Mouse (Mus musculus): Measurements from ENCODE around the gene Chic2. TPM values are rescaled to one million over a fixed set of nuclear protein-coding genes. Genes with fewer than 3 reads are reported as not detected.

Gene Chic2
- total and polyA plus RNA-seq, 3 experiments, result 33.4 to 100 (median 41.1) TPM

- Histone ChIP-seq H3K36me3 (ENCODE audit: control insufficient read depth in 1 of 2, insufficient read depth in 2 of 2, low read length in 2 of 2) (no peaks in the 10 kb centered on the region), H3K4me1 (ENCODE audit: control insufficient read depth in 1 of 2, insufficient read depth in 2 of 2, low read length in 2 of 2) (no peaks in the 10 kb centered on the region), H3K27ac (ENCODE audit: control insufficient read depth, low read depth, low read length) (no peak overlapping the region), H3K9me3 (replicated peaks; ENCODE audit: insufficient read depth, low read length) (no peaks in the 10 kb centered on the region), H3K27me3 (ENCODE audit: control insufficient read depth in 1 of 2, insufficient read depth in 2 of 2, low read length in 2 of 2) (peaks cover 0 to 2% of the 10 kb centered on the region in 2 experiments; a peak in 3 of 4 replicates), H3K4me3 (ENCODE audit: control insufficient read depth in 1 of 2, insufficient read depth in 1 of 2, low read depth in 2 of 2, low read length in 2 of 2) (no peak overlapping the region), H3K9ac (ENCODE audit: control insufficient read depth, low read depth, low read length, poor library complexity, severe bottlenecking) (no peak overlapping the region), H3K79me2 (ENCODE audit: control insufficient read depth, insufficient read depth, low read length, poor library complexity) (no peaks in the 10 kb centered on the region)
- TF ChIP-seq POLR2A (IDR thresholded peaks at IDR 0.05; ENCODE audit: control insufficient read depth in 1 of 2, insufficient read depth in 1 of 2, low read depth in 1 of 2, low read length in 2 of 2, poor library complexity in 1 of 2), result no peak
- TF ChIP-seq USF1 (IDR thresholded peaks at IDR 0.05; ENCODE audit: low read depth, low read length), result 0 out of 2 replicates have a peak, but pooled peaks have one; percentile 30
- DNase-seq (ENCODE audit: low read depth, low spot score), result peak; percentile 3
Measured at GRCm38 (mm10) chr5:75079564-75079963, 35.0 kb upstream of the Chic2 start.

GRCm38 (mm10) chr5:75077051-75077380 lies 32.4 kb upstream of the Chic2 start:
- Histone ChIP-seq H3K4me3 (ENCODE audit: control insufficient read depth in 1 of 2, insufficient read depth in 1 of 2, low read depth in 2 of 2, low read length in 2 of 2) (no peak overlapping the region), H3K79me2 (ENCODE audit: control insufficient read depth, insufficient read depth, low read length, poor library complexity) (no peaks in the 10 kb centered on the region), H3K36me3 (ENCODE audit: control insufficient read depth in 1 of 2, insufficient read depth in 2 of 2, low read length in 2 of 2) (no peaks in the 10 kb centered on the region), H3K27ac (ENCODE audit: control insufficient read depth, low read depth, low read length) (no peak overlapping the region), H3K9ac (ENCODE audit: control insufficient read depth, low read depth, low read length, poor library complexity, severe bottlenecking) (no peak overlapping the region), H3K9me3 (replicated peaks; ENCODE audit: insufficient read depth, low read length) (no peaks in the 10 kb centered on the region), H3K27me3 (ENCODE audit: control insufficient read depth in 1 of 2, insufficient read depth in 2 of 2, low read length in 2 of 2) (peaks cover 0 to 8% of the 10 kb centered on the region in 2 experiments; a peak in 3 of 4 replicates), H3K4me1 (ENCODE audit: control insufficient read depth in 1 of 2, insufficient read depth in 2 of 2, low read length in 2 of 2) (no peaks in the 10 kb centered on the region)
- no peak for DNase-seq (ENCODE audit: low read depth, low spot score)
- TF ChIP-seq SIN3A (IDR thresholded peaks at IDR 0.05; ENCODE audit: low read length), result no peak
- TF ChIP-seq ELF1 (IDR thresholded peaks at IDR 0.05; ENCODE audit: low read depth, low read length), result no peak
- TF ChIP-seq ZNF384 (IDR thresholded peaks at IDR 0.05; ENCODE audit: low read depth, low read length), result no peak
- TF ChIP-seq ETS1 (IDR thresholded peaks at IDR 0.05; ENCODE audit: low read depth, low read length), result no peak
- TF ChIP-seq MXI1 (IDR thresholded peaks at IDR 0.05; ENCODE audit: low read depth, low read length), result no peak
- TF ChIP-seq USF2 (IDR thresholded peaks at IDR 0.05; ENCODE audit: borderline replicate concordance in 1 of 2, insufficient read depth in 1 of 2, low read depth in 1 of 2, low read length in 2 of 2), result no peak
- no peak for TF ChIP-seq MYB (IDR thresholded peaks at IDR 0.05; ENCODE audit: low read depth, low read length)
- no peak for TF ChIP-seq ZMIZ1 (IDR thresholded peaks at IDR 0.05; ENCODE audit: low read depth, low read length)

GRCm38 (mm10) chr5:75076326-75077050 lies 31.9 kb upstream of the Chic2 start:
- DNase-seq (ENCODE audit: low read depth, low spot score), result no peak
- H3K9me3 ChIP-seq (replicated peaks; ENCODE audit: insufficient read depth, low read length), result no peaks in the 10 kb centered on the region
- no peak overlapping the region for H3K27ac ChIP-seq (ENCODE audit: control insufficient read depth, low read depth, low read length)
- H3K4me3 ChIP-seq (ENCODE audit: control insufficient read depth in 1 of 2, insufficient read depth in 1 of 2, low read depth in 2 of 2, low read length in 2 of 2), result no peak overlapping the region
- no peak overlapping the region for H3K9ac ChIP-seq (ENCODE audit: control insufficient read depth, low read depth, low read length, poor library complexity, severe bottlenecking)
- no peaks in the 10 kb centered on the region for H3K79me2 ChIP-seq (ENCODE audit: control insufficient read depth, insufficient read depth, low read length, poor library complexity)
- H3K36me3 ChIP-seq (ENCODE audit: control insufficient read depth in 1 of 2, insufficient read depth in 2 of 2, low read length in 2 of 2), result no peaks in the 10 kb centered on the region
- no peak for TF ChIP-seq RAD21 (IDR thresholded peaks at IDR 0.05; ENCODE audit: low read depth, low read length)
- TF ChIP-seq MYC (IDR thresholded peaks at IDR 0.05; ENCODE audit: low read depth, low read length), result no peak
- TF ChIP-seq TBP (IDR thresholded peaks at IDR 0.05; ENCODE audit: low read depth, low read length), result no peak
- no peak for TF ChIP-seq MXI1 (IDR thresholded peaks at IDR 0.05; ENCODE audit: low read depth, low read length)
- TF ChIP-seq CTCF (IDR thresholded peaks at IDR 0.05 in 2 of 3, conservative IDR thresholded peaks at IDR 0.05 in 1 of 3; ENCODE audit: control insufficient read depth in 1 of 3, insufficient read depth in 1 of 3, low read depth in 2 of 3, low read length in 3 of 3, poor library complexity in 1 of 3, severe bottlenecking in 1 of 3), result no peak
- TF ChIP-seq CHD2 (IDR thresholded peaks at IDR 0.05; ENCODE audit: low read length), result no peak
- no peak for TF ChIP-seq TAL1 (IDR thresholded peaks at IDR 0.05; ENCODE audit: low read length)
- no peak for TF ChIP-seq MAFK (IDR thresholded peaks at IDR 0.05; ENCODE audit: borderline replicate concordance, low read depth, low read length)
- TF ChIP-seq ZKSCAN1 (IDR thresholded peaks at IDR 0.05; ENCODE audit: low read depth, low read length), result no peak
- TF ChIP-seq EP300 (IDR thresholded peaks at IDR 0.05; ENCODE audit: low read depth in 1 of 2, low read length in 2 of 2), result no peak
- no peak for TF ChIP-seq USF1 (IDR thresholded peaks at IDR 0.05; ENCODE audit: low read depth, low read length)
- TF ChIP-seq JUND (IDR thresholded peaks at IDR 0.05; ENCODE audit: low read depth, low read length), result no peak
- no peak for TF ChIP-seq SIN3A (IDR thresholded peaks at IDR 0.05; ENCODE audit: low read length)
- no peak for TF ChIP-seq UBTF (IDR thresholded peaks at IDR 0.05; ENCODE audit: borderline replicate concordance, insufficient read depth, low read depth, low read length)
- no peak for TF ChIP-seq CHD1 (IDR thresholded peaks at IDR 0.05; ENCODE audit: low read depth, low read length)
- no peak for TF ChIP-seq GATA1 (IDR thresholded peaks at IDR 0.05; ENCODE audit: low read depth, low read length)
- no peak for TF ChIP-seq ZMIZ1 (IDR thresholded peaks at IDR 0.05; ENCODE audit: low read depth, low read length)
- no peak for TF ChIP-seq KAT2A (conservative IDR thresholded peaks at IDR 0.05; ENCODE audit: low read depth, low read length)
- H3K4me1 ChIP-seq (ENCODE audit: control insufficient read depth in 1 of 2, insufficient read depth in 2 of 2, low read length in 2 of 2), result no peaks in the 10 kb centered on the region
- H3K27me3 ChIP-seq (ENCODE audit: control insufficient read depth in 1 of 2, insufficient read depth in 2 of 2, low read length in 2 of 2), result peaks cover 0 to 11% of the 10 kb centered on the region in 2 experiments; a peak in 3 of 4 replicates

All from MEL (cell line).